Mouse (Mus musculus) ES-E14 (cell line): ENCODE results near the gene Ninj1.

Experiments
- CHD2 ChIP-seq: IDR thresholded peaks from 2 replicates; pipeline ENCODE4 v1.6.1; 2014; ENCODE audit warnings: mild to moderate bottlenecking, low read depth, low read length, inconsistent platforms
- HCFC1 ChIP-seq: IDR thresholded peaks from 2 replicates; pipeline ENCODE4 v1.6.1; 2012; ENCODE audit warnings: low read length, inconsistent platforms, borderline replicate concordance; ENCODE audit not compliant: insufficient read depth
- MAFK ChIP-seq: IDR thresholded peaks from 2 replicates; pipeline ENCODE4 v1.6.1; 2014; ENCODE audit warnings: mild to moderate bottlenecking, low read depth, low read length, inconsistent platforms; ENCODE audit not compliant: insufficient read depth
- ZC3H11A ChIP-seq: IDR thresholded peaks from 2 replicates; pipeline ENCODE4 v1.6.1; 2012; ENCODE audit warnings: low read depth, mild to moderate bottlenecking, inconsistent platforms, low read length, borderline replicate concordance
- ZNF384 ChIP-seq: IDR thresholded peaks from 2 replicates; pipeline ENCODE4 v1.6.1; 2012; ENCODE audit warnings: low read depth, low read length, inconsistent platforms

GRCm38 (mm10) chr13:49146040-49146697 is 41.1 kb upstream of the Ninj1 start:
- TF ChIP-seq HCFC1 (no peak), MAFK (no peak), ZC3H11A (no peak), ZNF384 (no peak), CHD2 (no peak)
